Mouse (Mus musculus): ENCODE data around the gene Gm10309. TPM values are rescaled to one million over a fixed set of nuclear protein-coding genes. Genes with fewer than 3 reads are reported as not detected.

The Gm10309 gene
- polyA plus RNA-seq, 1 experiment from 2014 or later, result 0.24 TPM

- WGBS (ENCODE audit: insufficient replicate concordance), result 82% methylated on average over 16 of the region's 16 CpGs
- no peaks in the 10 kb centered on the region for H3K27me3 ChIP-seq (ENCODE audit: control insufficient read depth, insufficient read depth, low read length)
- no peak overlapping the region for H3K4me3 ChIP-seq (ENCODE audit: low read depth, low read length)
- H3K9me3 ChIP-seq (replicated peaks; ENCODE audit: control insufficient read depth, low read length), result no peaks in the 10 kb centered on the region
- H3K9ac ChIP-seq (ENCODE audit: low read depth, low read length), result no peak overlapping the region
- no peak overlapping the region for H3K27ac ChIP-seq (ENCODE audit: low read depth, low read length)
- no peak overlapping the region for H3K4me2 ChIP-seq
- H3K36me3 ChIP-seq (ENCODE audit: control insufficient read depth, insufficient read depth, low read length), result no peaks in the 10 kb centered on the region
- peaks cover 38% of the 10 kb centered on the region for H3K4me1 ChIP-seq (ENCODE audit: control insufficient read depth, insufficient read depth, low read length)
- no peak for ATAC-seq (replicated peaks; ENCODE audit: insufficient number of reproducible peaks, low FRiP score, low TSS enrichment)
These were observed 40.2 kb downstream of the Gm10309 start for GRCm38 (mm10) chr17:86464689-86465363.

DNA sequence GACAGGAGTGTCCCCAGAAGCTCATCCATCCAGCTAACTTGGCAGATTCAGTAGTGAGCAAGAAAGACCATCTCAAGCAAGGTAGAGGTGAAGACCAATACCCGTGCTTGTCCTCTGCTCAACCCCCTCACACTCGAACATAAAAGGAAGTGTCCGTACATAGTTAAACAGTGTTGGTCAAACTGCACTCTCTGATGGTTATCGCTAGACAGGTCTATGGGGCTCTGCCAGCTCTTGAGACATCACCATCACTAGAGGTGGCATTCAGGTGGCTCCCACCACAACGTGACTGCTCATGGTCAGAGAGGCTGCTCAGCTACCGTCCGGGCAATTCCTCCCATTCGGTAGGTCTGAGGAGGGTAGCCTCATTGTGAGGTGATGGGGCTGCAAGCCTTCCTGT is 40.8 kb downstream of the Gm10309 start:
- 90% methylated on average over 8 of the region's 8 CpGs for WGBS (ENCODE audit: insufficient replicate concordance)
- Histone ChIP-seq H3K4me1 (ENCODE audit: control insufficient read depth, insufficient read depth, low read length) (peaks cover 36% of the 10 kb centered on the region), H3K27me3 (ENCODE audit: control insufficient read depth, insufficient read depth, low read length) (no peaks in the 10 kb centered on the region), H3K9me3 (replicated peaks; ENCODE audit: control insufficient read depth, low read length) (no peaks in the 10 kb centered on the region), H3K36me3 (ENCODE audit: control insufficient read depth, insufficient read depth, low read length) (no peaks in the 10 kb centered on the region), H3K4me3 (ENCODE audit: low read depth, low read length) (no peak overlapping the region), H3K9ac (ENCODE audit: low read depth, low read length) (no peak overlapping the region), H3K27ac (ENCODE audit: low read depth, low read length) (no peak overlapping the region), H3K4me2 (no peak overlapping the region)
- no peak for ATAC-seq (replicated peaks; ENCODE audit: insufficient number of reproducible peaks, low FRiP score, low TSS enrichment)

DNA sequence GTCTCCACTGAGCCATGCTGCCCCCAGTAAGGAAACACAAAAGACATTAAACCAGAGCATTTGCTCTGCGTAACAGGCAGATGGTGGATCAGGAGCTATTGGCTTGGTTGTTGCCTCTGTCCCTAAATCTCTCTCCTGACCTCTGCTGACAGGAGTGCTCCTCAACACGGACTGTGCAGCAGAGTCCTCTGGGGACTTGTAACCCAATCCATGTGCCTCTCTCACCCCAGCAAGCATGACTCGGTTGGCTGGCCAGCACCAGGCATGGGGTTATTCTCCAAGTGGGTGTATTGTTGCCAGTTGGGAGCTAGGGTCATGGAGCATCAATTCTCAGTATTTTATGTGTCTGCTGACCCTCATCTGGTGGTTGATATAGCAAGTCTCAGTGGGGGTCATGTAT is 41.7 kb downstream of the Gm10309 start:
- Histone ChIP-seq H3K4me3 (ENCODE audit: low read depth, low read length) (no peak overlapping the region), H3K9ac (ENCODE audit: low read depth, low read length) (no peak overlapping the region), H3K4me2 (no peak overlapping the region), H3K4me1 (ENCODE audit: control insufficient read depth, insufficient read depth, low read length) (peaks cover 28% of the 10 kb centered on the region), H3K27ac (ENCODE audit: low read depth, low read length) (no peak overlapping the region), H3K27me3 (ENCODE audit: control insufficient read depth, insufficient read depth, low read length) (no peaks in the 10 kb centered on the region), H3K9me3 (replicated peaks; ENCODE audit: control insufficient read depth, low read length) (no peaks in the 10 kb centered on the region), H3K36me3 (ENCODE audit: control insufficient read depth, insufficient read depth, low read length) (no peaks in the 10 kb centered on the region)
- ATAC-seq (replicated peaks; ENCODE audit: insufficient number of reproducible peaks, low FRiP score, low TSS enrichment), result no peak
- WGBS (ENCODE audit: insufficient replicate concordance), result 63% methylated on average over 3 of the region's 3 CpGs

GRCm38 (mm10) chr17:86460645-86461430 is 44.2 kb downstream of the Gm10309 start:
- Histone ChIP-seq H3K4me3 (ENCODE audit: low read depth, low read length) (no peak overlapping the region), H3K36me3 (ENCODE audit: control insufficient read depth, insufficient read depth, low read length) (no peaks in the 10 kb centered on the region), H3K27me3 (ENCODE audit: control insufficient read depth, insufficient read depth, low read length) (no peaks in the 10 kb centered on the region), H3K27ac (ENCODE audit: low read depth, low read length) (peak overlapping the region; percentile 29; the same call in 1 of the 2 replicates), H3K9ac (ENCODE audit: low read depth, low read length) (no peak overlapping the region), H3K4me2 (no peak overlapping the region), H3K4me1 (ENCODE audit: control insufficient read depth, insufficient read depth, low read length) (peaks cover 20% of the 10 kb centered on the region), H3K9me3 (replicated peaks; ENCODE audit: control insufficient read depth, low read length) (no peaks in the 10 kb centered on the region)
- no peak for ATAC-seq (replicated peaks; ENCODE audit: insufficient number of reproducible peaks, low FRiP score, low TSS enrichment)
- WGBS (ENCODE audit: insufficient replicate concordance), result 69% methylated on average over 17 of the region's 17 CpGs

- no peak overlapping the region for H3K4me3 ChIP-seq (ENCODE audit: low read depth, low read length)
- H3K27ac ChIP-seq (ENCODE audit: low read depth, low read length), result no peak overlapping the region
- 82% methylated on average over 11 of the region's 11 CpGs for WGBS (ENCODE audit: insufficient replicate concordance)
- H3K9ac ChIP-seq (ENCODE audit: low read depth, low read length), result no peak overlapping the region
- H3K4me2 ChIP-seq, result no peak overlapping the region
- no peak for ATAC-seq (replicated peaks; ENCODE audit: insufficient number of reproducible peaks, low FRiP score, low TSS enrichment)
- H3K4me1 ChIP-seq (ENCODE audit: control insufficient read depth, insufficient read depth, low read length), result peaks cover 20% of the 10 kb centered on the region
- H3K36me3 ChIP-seq (ENCODE audit: control insufficient read depth, insufficient read depth, low read length), result no peaks in the 10 kb centered on the region
- H3K27me3 ChIP-seq (ENCODE audit: control insufficient read depth, insufficient read depth, low read length), result no peaks in the 10 kb centered on the region
- H3K9me3 ChIP-seq (replicated peaks; ENCODE audit: control insufficient read depth, low read length), result no peaks in the 10 kb centered on the region
These were observed 46.6 kb downstream of the Gm10309 start for GRCm38 (mm10) chr17:86458302-86458980.

DNA sequence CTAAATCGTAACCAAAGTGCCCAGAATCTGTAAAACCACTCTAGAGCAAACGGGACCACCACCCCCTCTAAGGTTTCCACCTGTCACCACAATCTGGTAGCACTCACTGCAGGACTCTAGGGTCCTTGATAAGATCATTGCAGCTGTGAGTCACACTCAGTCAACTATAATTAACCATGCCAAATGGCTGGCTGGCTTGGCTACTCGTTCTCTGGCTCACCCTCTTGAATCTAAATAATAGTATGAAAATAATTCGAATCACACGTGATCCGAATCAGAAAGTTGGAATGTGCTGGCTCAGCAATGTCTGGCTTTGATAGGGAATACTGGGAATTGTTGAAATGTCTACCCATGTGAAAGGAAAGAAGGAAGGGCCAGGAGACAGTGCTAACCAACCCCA is 48.5 kb downstream of the Gm10309 start:
- Histone ChIP-seq H3K9ac (ENCODE audit: low read depth, low read length) (no peak overlapping the region), H3K27me3 (ENCODE audit: control insufficient read depth, insufficient read depth, low read length) (no peaks in the 10 kb centered on the region), H3K9me3 (replicated peaks; ENCODE audit: control insufficient read depth, low read length) (no peaks in the 10 kb centered on the region), H3K27ac (ENCODE audit: low read depth, low read length) (peak overlapping the region; percentile 35; the same call in 1 of the 2 replicates), H3K4me3 (ENCODE audit: low read depth, low read length) (no peak overlapping the region), H3K4me1 (ENCODE audit: control insufficient read depth, insufficient read depth, low read length) (peaks cover 20% of the 10 kb centered on the region), H3K36me3 (ENCODE audit: control insufficient read depth, insufficient read depth, low read length) (no peaks in the 10 kb centered on the region), H3K4me2 (no peak overlapping the region)
- ATAC-seq (replicated peaks; ENCODE audit: insufficient number of reproducible peaks, low FRiP score, low TSS enrichment), result no peak
- WGBS (ENCODE audit: insufficient replicate concordance), result 45% methylated on average over 6 of the region's 6 CpGs

DNA sequence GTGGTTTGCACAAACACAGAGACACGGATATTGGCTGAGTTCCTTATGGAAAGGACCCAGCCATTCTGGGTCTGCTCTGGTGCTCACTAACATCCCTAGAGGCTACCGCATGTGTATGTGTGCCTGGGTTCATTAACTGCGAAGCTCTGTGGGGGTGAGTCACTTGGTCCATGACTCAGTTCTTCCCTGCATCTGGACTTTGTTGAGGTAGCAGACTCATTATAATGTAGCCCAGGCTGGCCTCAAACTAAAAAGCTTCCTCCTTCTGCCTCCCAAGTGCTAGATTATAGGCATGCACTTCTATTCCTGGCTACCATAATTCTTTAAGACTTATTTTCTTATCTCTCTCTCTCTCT is 50.7 kb downstream of the Gm10309 start:
- Histone ChIP-seq H3K4me2 (no peak overlapping the region), H3K4me1 (ENCODE audit: control insufficient read depth, insufficient read depth, low read length) (peaks cover 13% of the 10 kb centered on the region), H3K27ac (ENCODE audit: low read depth, low read length) (no peak overlapping the region), H3K9me3 (replicated peaks; ENCODE audit: control insufficient read depth, low read length) (no peaks in the 10 kb centered on the region), H3K9ac (ENCODE audit: low read depth, low read length) (no peak overlapping the region), H3K27me3 (ENCODE audit: control insufficient read depth, insufficient read depth, low read length) (no peaks in the 10 kb centered on the region), H3K4me3 (ENCODE audit: low read depth, low read length) (no peak overlapping the region), H3K36me3 (ENCODE audit: control insufficient read depth, insufficient read depth, low read length) (no peaks in the 10 kb centered on the region)
- ATAC-seq (replicated peaks; ENCODE audit: insufficient number of reproducible peaks, low FRiP score, low TSS enrichment), result no peak
- 81% methylated on average over 3 of the region's 3 CpGs for WGBS (ENCODE audit: insufficient replicate concordance)

DNA sequence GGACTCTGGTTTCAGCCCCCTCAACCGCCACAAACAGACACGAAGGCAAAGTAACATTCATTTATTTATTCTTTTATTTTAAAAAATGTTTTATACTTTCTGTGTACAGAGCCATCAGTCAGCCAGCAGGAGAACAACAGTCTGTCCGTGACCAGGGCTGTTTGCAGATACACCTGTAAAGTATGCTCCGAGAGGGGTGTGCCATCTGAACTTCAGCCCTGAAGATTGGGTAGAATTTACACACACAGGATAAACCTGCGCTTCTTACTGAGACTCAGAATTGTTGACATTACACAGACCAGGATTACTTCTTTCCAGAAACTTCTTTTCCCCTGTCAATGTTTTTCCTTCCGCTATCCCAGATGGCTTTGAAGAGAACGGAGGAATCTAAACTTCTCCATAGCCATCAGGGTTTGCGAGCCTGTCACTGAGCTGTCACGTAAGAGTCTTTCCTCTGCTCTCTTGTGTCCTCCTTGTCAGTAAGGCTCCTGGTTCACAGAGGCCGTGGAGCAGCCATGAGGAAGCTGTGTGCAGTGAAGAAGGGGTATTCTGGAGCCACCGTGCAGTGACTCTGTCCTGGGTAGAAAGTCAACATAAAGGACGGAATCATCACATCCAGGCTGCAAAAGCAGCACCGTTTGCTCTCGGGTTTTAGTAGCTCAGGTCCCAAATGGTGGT is 51.2 kb downstream of the Gm10309 start:
- no peak overlapping the region for H3K4me2 ChIP-seq
- H3K9ac ChIP-seq (ENCODE audit: low read depth, low read length), result no peak overlapping the region
- H3K9me3 ChIP-seq (replicated peaks; ENCODE audit: control insufficient read depth, low read length), result no peaks in the 10 kb centered on the region
- no peak for ATAC-seq (replicated peaks; ENCODE audit: insufficient number of reproducible peaks, low FRiP score, low TSS enrichment)
- H3K4me3 ChIP-seq (ENCODE audit: low read depth, low read length), result no peak overlapping the region
- no peaks in the 10 kb centered on the region for H3K27me3 ChIP-seq (ENCODE audit: control insufficient read depth, insufficient read depth, low read length)
- peaks cover 13% of the 10 kb centered on the region for H3K4me1 ChIP-seq (ENCODE audit: control insufficient read depth, insufficient read depth, low read length)
- 75% methylated on average over 14 of the region's 14 CpGs for WGBS (ENCODE audit: insufficient replicate concordance)
- no peaks in the 10 kb centered on the region for H3K36me3 ChIP-seq (ENCODE audit: control insufficient read depth, insufficient read depth, low read length)
- H3K27ac ChIP-seq (ENCODE audit: low read depth, low read length), result no peak overlapping the region
